Comparison of ENCODE assay signal across 22 mouse cellular contexts in the genomic region with DNA sequence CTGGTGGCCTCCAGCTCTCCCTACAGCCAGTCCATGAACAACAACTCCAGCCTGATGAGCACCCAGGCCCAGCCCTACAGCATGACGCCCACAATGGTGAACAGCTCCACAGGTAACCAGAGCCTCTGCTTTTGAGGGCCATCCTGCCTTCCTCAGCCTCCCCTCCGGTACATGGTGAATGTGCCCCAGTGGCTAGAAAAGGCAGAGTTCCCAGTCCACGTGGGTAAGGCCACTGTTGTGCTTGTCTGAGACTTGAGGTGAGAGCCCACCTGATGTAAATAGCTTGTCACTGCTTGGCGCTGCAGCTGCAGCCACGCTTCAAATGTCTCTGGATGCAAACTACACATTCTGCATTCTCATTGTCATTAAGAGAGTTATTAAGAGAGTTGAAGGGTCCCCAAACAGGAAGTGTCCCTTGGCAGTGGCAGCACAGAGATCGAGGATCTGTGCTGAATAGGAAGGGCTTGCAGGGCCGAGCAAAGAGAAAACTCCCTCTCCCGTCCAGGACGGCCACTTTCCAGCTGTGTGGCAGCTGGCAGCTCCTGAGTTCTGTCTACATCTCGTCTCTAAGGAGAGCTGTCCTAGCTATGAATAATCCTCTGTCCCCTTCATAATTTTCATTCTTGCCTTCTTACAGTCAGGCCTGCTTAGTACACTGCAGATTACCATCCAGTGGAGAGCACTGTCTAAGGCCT.
"Had no signal": no experiment of that assay in that cellular context is flagged by ENCODE, and none has a peak within 500 bp of the region (broad histone marks: within the 10 kb centered on the region; RNA-seq: fewer than 3 reads in every experiment).

No protein-coding gene starts in this region.

- DNase-seq: kidney, adult 2 months; kidney, postnatal 36 days; liver; lung, adult 2 months; lung, postnatal 10 days; lung, postnatal 4 days; right cerebral cortex, adult 18-20 months; right cerebral cortex, postnatal 14 days; right cerebral cortex, postnatal 4 days; thymus, adult 2 months; thymus, postnatal 14 days; thymus, postnatal 4 days had no signal

- H3K36me3 ChIP-seq: midbrain, embryonic 15.5 days had no signal

- H3K9ac ChIP-seq: kidney, embryonic 15.5 days; limb, embryonic 13.5 days; liver, embryonic 12.5 days; liver, embryonic 15.5 days; midbrain, embryonic 12.5 days; midbrain, embryonic 15.5 days had no signal

- H3K4me1 ChIP-seq: limb, embryonic 10.5 days; liver, embryonic 12.5 days; liver, embryonic 15.5 days had no signal

- H3K9me3 ChIP-seq: kidney, embryonic 15.5 days; limb, embryonic 10.5 days; limb, embryonic 13.5 days; liver, embryonic 12.5 days; liver, embryonic 15.5 days; midbrain, embryonic 12.5 days; midbrain, embryonic 15.5 days had no signal

- H3K4me3 ChIP-seq: kidney, embryonic 15.5 days; limb, embryonic 10.5 days; limb, embryonic 13.5 days; liver, embryonic 12.5 days; liver, embryonic 15.5 days; midbrain, embryonic 12.5 days; midbrain, embryonic 15.5 days; myocyte had no signal

- H3K4me2 ChIP-seq: kidney, embryonic 15.5 days; limb, embryonic 13.5 days; liver, embryonic 12.5 days; liver, embryonic 15.5 days; midbrain, embryonic 12.5 days; midbrain, embryonic 15.5 days had no signal

- H3K27me3 ChIP-seq: kidney, embryonic 15.5 days; limb, embryonic 13.5 days; liver, embryonic 12.5 days; liver, embryonic 15.5 days; midbrain, embryonic 12.5 days; midbrain, embryonic 15.5 days had no signal

- H3K27ac ChIP-seq: kidney, embryonic 15.5 days; limb, embryonic 10.5 days; limb, embryonic 13.5 days; liver, embryonic 12.5 days; liver, embryonic 15.5 days; midbrain, embryonic 12.5 days; midbrain, embryonic 15.5 days; stomach, postnatal 0 days had no signal

- ATAC-seq: intestine, postnatal 0 days; liver, embryonic 12.5 days; midbrain, embryonic 15.5 days had no signal
